In genomic region chr1:156615381-156616133, GRCm38 (mm10) we compare ENCODE assay signal across 7 mouse cellular contexts. TPM values are rescaled to one million over a fixed set of nuclear protein-coding genes. Genes with fewer than 3 reads are reported as not detected.
DNase-seq lines count a peak whose midpoint lies in the region; ATAC-seq lines count a peak whose summit lies in the region.

No protein-coding gene starts in this region.

- H3K36me3 ChIP-seq in liver, embryonic 16.5 days (ENCODE audit: control insufficient read depth, insufficient read depth), result no peaks in the 10 kb centered on the region
- H3K36me3 ChIP-seq in neural tube, embryonic 15.5 days, result no peaks in the 10 kb centered on the region

- WGBS in liver, embryonic 16.5 days (ENCODE audit: insufficient replicate concordance), result 5% methylated on average over 13 of the region's 13 CpGs
- WGBS in neural tube, embryonic 15.5 days, result 7% methylated on average over 13 of the region's 13 CpGs

- peak; percentile 88 for ATAC-seq in inflammation-experienced regulatory T-cells, adult 6 months
- ATAC-seq in liver, embryonic 16.5 days (ENCODE audit: low read depth), result peak; percentile 89
- ATAC-seq in neural tube, embryonic 15.5 days (ENCODE audit: low FRiP score), result peak; percentile 47

- peaks cover 20% of the 10 kb centered on the region for H3K4me1 ChIP-seq in brown adipose tissue, adult 24 weeks (ENCODE audit: control insufficient read depth, insufficient read depth, insufficient read length, low read length)
- peaks cover 33% of the 10 kb centered on the region for H3K4me1 ChIP-seq in liver, embryonic 16.5 days (ENCODE audit: control insufficient read depth, low read depth, low read length)
- H3K4me1 ChIP-seq in neural tube, embryonic 15.5 days, result peaks cover 35% of the 10 kb centered on the region

- peak overlapping the region; percentile 55 for H3K9ac ChIP-seq in liver, embryonic 16.5 days (ENCODE audit: low read depth, low read length)
- 0 out of 2 replicates have a peak overlapping the region, but pooled peaks have one; percentile 7 for H3K9ac ChIP-seq in neural tube, embryonic 15.5 days (replicated peaks)

- no peaks in the 10 kb centered on the region for H3K9me3 ChIP-seq in liver, embryonic 16.5 days (replicated peaks; ENCODE audit: control insufficient read depth, low read length)
- H3K9me3 ChIP-seq in neural tube, embryonic 15.5 days (replicated peaks), result no peaks in the 10 kb centered on the region

- peak overlapping the region; percentile 73 for H3K4me2 ChIP-seq in liver, embryonic 16.5 days (ENCODE audit: low read depth, low read length)
- peak overlapping the region; percentile 42 for H3K4me2 ChIP-seq in neural tube, embryonic 15.5 days

- no peaks in the 10 kb centered on the region for H3K27me3 ChIP-seq in liver, embryonic 16.5 days (ENCODE audit: control insufficient read depth, insufficient read depth, low read depth, low read length)
- H3K27me3 ChIP-seq in neural tube, embryonic 15.5 days (replicated peaks), result no peaks in the 10 kb centered on the region

- DNase-seq in NIH3T3 (ENCODE audit: low read depth), result peak; percentile 93
- DNase-seq in gastrocnemius, postnatal 25 days, result peak; percentile 80
- peak; percentile 65 for DNase-seq in urinary bladder, postnatal 25 days (ENCODE audit: low spot score)

- H3K27ac ChIP-seq in brown adipose tissue, adult 24 weeks (replicated peaks; ENCODE audit: low read depth, low read length), result peak overlapping the region; percentile 71
- peak overlapping the region; percentile 83 for H3K27ac ChIP-seq in liver, embryonic 16.5 days (ENCODE audit: low read length)
- peak overlapping the region; percentile 45 for H3K27ac ChIP-seq in neural tube, embryonic 15.5 days (replicated peaks)

- H3K4me3 ChIP-seq in brown adipose tissue, adult 24 weeks (ENCODE audit: insufficient read depth, low read depth, low read length), result peak overlapping the region; percentile 33
- H3K4me3 ChIP-seq in liver, embryonic 16.5 days (ENCODE audit: low read depth, low read length), result peak overlapping the region; percentile 59
- H3K4me3 ChIP-seq in neural tube, embryonic 15.5 days (replicated peaks), result no peak overlapping the region

RNA-seq across cellular contexts. Expression of gene Abl2, which starts 57.0 kb away (rescaled TPM):
- polyA plus RNA-seq in brown adipose tissue, adult 24 weeks (2012; ENCODE audit: insufficient read depth, insufficient read length, missing spikeins), result 4.5 and 7.3 TPM in 2 replicates
- total RNA-seq in gastrocnemius, postnatal 25 days (2021), result 10 to 100 TPM; 15.6 to 17.3 TPM
- polyA plus RNA-seq in inflammation-experienced regulatory T-cells, adult 6 months (2017; shearing (Covaris generic)), result 1 to 10 TPM; 2.8 to 6.1 (median 4.6) TPM
- polyA plus RNA-seq in liver, embryonic 16.5 days (2015; fragmentation: Nextera tagmentation; extraction: Ambion mirVana), result 0.79 and 0.87 TPM in 2 replicates
- polyA plus RNA-seq in neural tube, embryonic 15.5 days (2015; fragmentation: Nextera tagmentation; extraction: Ambion mirVana), result 5.3 and 5.4 TPM in 2 replicates

RNA-seq across cellular contexts. Expression of gene Tor3a, which starts 58.6 kb away (rescaled TPM):
- 6.2 and 7.7 TPM in 2 replicates for polyA plus RNA-seq in brown adipose tissue, adult 24 weeks (2012; ENCODE audit: insufficient read depth, insufficient read length, missing spikeins)
- 1 to 10 TPM; 4.3 to 6.7 TPM for total RNA-seq in gastrocnemius, postnatal 25 days (2021)
- 10 to 100 TPM; 22.7 to 27.7 (median 24.2) TPM for polyA plus RNA-seq in inflammation-experienced regulatory T-cells, adult 6 months (2017; shearing (Covaris generic))
- 3.7 and 3.9 TPM in 2 replicates for polyA plus RNA-seq in liver, embryonic 16.5 days (2015; fragmentation: Nextera tagmentation; extraction: Ambion mirVana)
- polyA plus RNA-seq in neural tube, embryonic 15.5 days (2015; fragmentation: Nextera tagmentation; extraction: Ambion mirVana), result 3.2 and 5.6 TPM in 2 replicates
